Mouse (Mus musculus): ENCODE measurements at regions not wholly inside any gene's neighbourhood (a gene's known extent, or its start where the extent isn't known, plus 50 kb on each side); places are given as distances from the start of the nearest gene placed in this dataset.

GRCm38 (mm10) chr1:190639846-190640245 is 271.7 kb downstream of the Rps6kc1 start:
- H3K9me3 ChIP-seq (ENCODE audit: control insufficient read depth, low read length): no peaks in the 10 kb centered on the region

GRCm38 (mm10) chr1:190634935-190635334 is 276.6 kb downstream of the Rps6kc1 start:
- Histone ChIP-seq H3K27ac (ENCODE audit: low read length) (no peak overlapping the region), H3K9me3 (ENCODE audit: control insufficient read depth, low read length) (no peaks in the 10 kb centered on the region), H3K4me1 (replicated peaks; ENCODE audit: control insufficient read depth, insufficient read depth, low read length) (no peaks in the 10 kb centered on the region), H3K4me2 (ENCODE audit: low read depth, low read length) (no peak overlapping the region), H3K27me3 (ENCODE audit: control insufficient read depth, insufficient read depth, low read depth, low read length) (no peaks in the 10 kb centered on the region), H3K9ac (ENCODE audit: low read length) (no peak overlapping the region), H3K4me3 (ENCODE audit: low read length) (no peak overlapping the region), H3K36me3 (ENCODE audit: control insufficient read depth, insufficient read depth, low read length) (no peaks in the 10 kb centered on the region)
- WGBS: 67% methylated on average over 2 of the region's 2 CpGs
- ATAC-seq (ENCODE audit: low read depth): no peak

More at GRCm38 (mm10) chr1:190639846-190640245, 271.7 kb downstream of the Rps6kc1 start:
- Histone ChIP-seq H3K27me3 (ENCODE audit: control insufficient read depth, insufficient read depth, low read depth, low read length) (no peaks in the 10 kb centered on the region), H3K27ac (ENCODE audit: low read length) (no peak overlapping the region), H3K4me3 (ENCODE audit: low read length) (no peak overlapping the region), H3K36me3 (ENCODE audit: control insufficient read depth, insufficient read depth, low read length) (no peaks in the 10 kb centered on the region), H3K4me2 (ENCODE audit: low read depth, low read length) (no peak overlapping the region), H3K9ac (ENCODE audit: low read length) (no peak overlapping the region), H3K4me1 (replicated peaks; ENCODE audit: control insufficient read depth, insufficient read depth, low read length) (no peaks in the 10 kb centered on the region)
- 79% methylated on average over 11 of the region's 11 CpGs for WGBS
- no peak for ATAC-seq (ENCODE audit: low read depth)

- no peak for ATAC-seq (ENCODE audit: low read depth)
Observed at GRCm38 (mm10) chr1:190631641-190632040, 279.9 kb downstream of the Rps6kc1 start.

GRCm38 (mm10) chr1:190630193-190630592 is 281.4 kb downstream of the Rps6kc1 start:
- no peaks in the 10 kb centered on the region for H3K36me3 ChIP-seq (ENCODE audit: control insufficient read depth, insufficient read depth, low read length)
- H3K9ac ChIP-seq (ENCODE audit: low read length): no peak overlapping the region
- H3K4me2 ChIP-seq (ENCODE audit: low read depth, low read length): no peak overlapping the region
- no peaks in the 10 kb centered on the region for H3K9me3 ChIP-seq (ENCODE audit: control insufficient read depth, low read length)
- H3K27me3 ChIP-seq (ENCODE audit: control insufficient read depth, insufficient read depth, low read depth, low read length): no peaks in the 10 kb centered on the region
- 85% methylated on average over 5 of the region's 5 CpGs for WGBS
- no peak overlapping the region for H3K27ac ChIP-seq (ENCODE audit: low read length)
- no peak for ATAC-seq (ENCODE audit: low read depth)
- H3K4me1 ChIP-seq (replicated peaks; ENCODE audit: control insufficient read depth, insufficient read depth, low read length): no peaks in the 10 kb centered on the region
- no peak overlapping the region for H3K4me3 ChIP-seq (ENCODE audit: low read length)

More at GRCm38 (mm10) chr1:190631641-190632040, 279.9 kb downstream of the Rps6kc1 start:
- Histone ChIP-seq H3K4me1 (replicated peaks; ENCODE audit: control insufficient read depth, insufficient read depth, low read length) (no peaks in the 10 kb centered on the region), H3K9ac (ENCODE audit: low read length) (no peak overlapping the region), H3K9me3 (ENCODE audit: control insufficient read depth, low read length) (no peaks in the 10 kb centered on the region), H3K4me2 (ENCODE audit: low read depth, low read length) (no peak overlapping the region), H3K27ac (ENCODE audit: low read length) (no peak overlapping the region), H3K4me3 (ENCODE audit: low read length) (no peak overlapping the region), H3K27me3 (ENCODE audit: control insufficient read depth, insufficient read depth, low read depth, low read length) (no peaks in the 10 kb centered on the region), H3K36me3 (ENCODE audit: control insufficient read depth, insufficient read depth, low read length) (no peaks in the 10 kb centered on the region)
- WGBS: 58% methylated on average over 2 of the region's 2 CpGs

GRCm38 (mm10) chr1:190623916-190624315 is 287.7 kb downstream of the Rps6kc1 start:
- H3K36me3 ChIP-seq (ENCODE audit: control insufficient read depth, insufficient read depth, low read length): no peaks in the 10 kb centered on the region
- no peak overlapping the region for H3K9ac ChIP-seq (ENCODE audit: low read length)
- WGBS: 87% methylated on average over 8 of the region's 8 CpGs
- H3K27ac ChIP-seq (ENCODE audit: low read length): no peak overlapping the region
- H3K4me1 ChIP-seq (replicated peaks; ENCODE audit: control insufficient read depth, insufficient read depth, low read length): no peaks in the 10 kb centered on the region
- H3K9me3 ChIP-seq (ENCODE audit: control insufficient read depth, low read length): no peaks in the 10 kb centered on the region
- H3K27me3 ChIP-seq (ENCODE audit: control insufficient read depth, insufficient read depth, low read depth, low read length): no peaks in the 10 kb centered on the region
- no peak overlapping the region for H3K4me3 ChIP-seq (ENCODE audit: low read length)
- no peak overlapping the region for H3K4me2 ChIP-seq (ENCODE audit: low read depth, low read length)
- no peak for ATAC-seq (ENCODE audit: low read depth)

- Histone ChIP-seq H3K27me3 (ENCODE audit: control insufficient read depth, insufficient read depth, low read depth, low read length) (no peaks in the 10 kb centered on the region), H3K4me2 (ENCODE audit: low read depth, low read length) (no peak overlapping the region), H3K36me3 (ENCODE audit: control insufficient read depth, insufficient read depth, low read length) (no peaks in the 10 kb centered on the region), H3K4me3 (ENCODE audit: low read length) (no peak overlapping the region), H3K9ac (ENCODE audit: low read length) (no peak overlapping the region), H3K27ac (ENCODE audit: low read length) (no peak overlapping the region), H3K4me1 (replicated peaks; ENCODE audit: control insufficient read depth, insufficient read depth, low read length) (no peaks in the 10 kb centered on the region), H3K9me3 (ENCODE audit: control insufficient read depth, low read length) (no peaks in the 10 kb centered on the region)
- ATAC-seq (ENCODE audit: low read depth): no peak
- WGBS: 54% methylated on average over 3 of the region's 3 CpGs
Observed at GRCm38 (mm10) chr1:190600425-190600824, 311.1 kb downstream of the Rps6kc1 start.

- H3K27me3 ChIP-seq (ENCODE audit: control insufficient read depth, insufficient read depth, low read depth, low read length): no peaks in the 10 kb centered on the region
- no peak overlapping the region for H3K4me2 ChIP-seq (ENCODE audit: low read depth, low read length)
- H3K36me3 ChIP-seq (ENCODE audit: control insufficient read depth, insufficient read depth, low read length): no peaks in the 10 kb centered on the region
- H3K4me1 ChIP-seq (replicated peaks; ENCODE audit: control insufficient read depth, insufficient read depth, low read length): no peaks in the 10 kb centered on the region
- H3K9me3 ChIP-seq (ENCODE audit: control insufficient read depth, low read length): no peaks in the 10 kb centered on the region
- 81% methylated on average over 11 of the region's 11 CpGs for WGBS
- H3K27ac ChIP-seq (ENCODE audit: low read length): no peak overlapping the region
- no peak overlapping the region for H3K9ac ChIP-seq (ENCODE audit: low read length)
- H3K4me3 ChIP-seq (ENCODE audit: low read length): no peak overlapping the region
- no peak for ATAC-seq (ENCODE audit: low read depth)
Observed at GRCm38 (mm10) chr1:190599622-190600021, 311.9 kb downstream of the Rps6kc1 start.

GRCm38 (mm10) chr1:190596209-190596608 is 315.4 kb downstream of the Rps6kc1 start:
- Histone ChIP-seq H3K9ac (ENCODE audit: low read length) (no peak overlapping the region), H3K9me3 (ENCODE audit: control insufficient read depth, low read length) (no peaks in the 10 kb centered on the region), H3K4me3 (ENCODE audit: low read length) (no peak overlapping the region), H3K27me3 (ENCODE audit: control insufficient read depth, insufficient read depth, low read depth, low read length) (no peaks in the 10 kb centered on the region), H3K36me3 (ENCODE audit: control insufficient read depth, insufficient read depth, low read length) (no peaks in the 10 kb centered on the region), H3K4me1 (replicated peaks; ENCODE audit: control insufficient read depth, insufficient read depth, low read length) (no peaks in the 10 kb centered on the region), H3K27ac (ENCODE audit: low read length) (no peak overlapping the region), H3K4me2 (ENCODE audit: low read depth, low read length) (no peak overlapping the region)
- no peak for ATAC-seq (ENCODE audit: low read depth)
- WGBS: 81% methylated on average over 2 of the region's 2 CpGs

GRCm38 (mm10) chr1:190591621-190592020 is 319.9 kb downstream of the Rps6kc1 start:
- WGBS: 92% methylated on average over 7 of the region's 7 CpGs
- Histone ChIP-seq H3K36me3 (ENCODE audit: control insufficient read depth, insufficient read depth, low read length) (no peaks in the 10 kb centered on the region), H3K27ac (ENCODE audit: low read length) (no peak overlapping the region), H3K4me3 (ENCODE audit: low read length) (no peak overlapping the region), H3K4me2 (ENCODE audit: low read depth, low read length) (no peak overlapping the region), H3K9me3 (ENCODE audit: control insufficient read depth, low read length) (no peaks in the 10 kb centered on the region), H3K9ac (ENCODE audit: low read length) (no peak overlapping the region), H3K4me1 (replicated peaks; ENCODE audit: control insufficient read depth, insufficient read depth, low read length) (no peaks in the 10 kb centered on the region), H3K27me3 (ENCODE audit: control insufficient read depth, insufficient read depth, low read depth, low read length) (no peaks in the 10 kb centered on the region)
- ATAC-seq (ENCODE audit: low read depth): no peak

- Histone ChIP-seq H3K4me1 (replicated peaks; ENCODE audit: control insufficient read depth, insufficient read depth, low read length) (no peaks in the 10 kb centered on the region), H3K4me2 (ENCODE audit: low read depth, low read length) (no peak overlapping the region), H3K27ac (ENCODE audit: low read length) (no peak overlapping the region), H3K27me3 (ENCODE audit: control insufficient read depth, insufficient read depth, low read depth, low read length) (no peaks in the 10 kb centered on the region), H3K9ac (ENCODE audit: low read length) (no peak overlapping the region), H3K36me3 (ENCODE audit: control insufficient read depth, insufficient read depth, low read length) (no peaks in the 10 kb centered on the region), H3K9me3 (ENCODE audit: control insufficient read depth, low read length) (no peaks in the 10 kb centered on the region), H3K4me3 (ENCODE audit: low read length) (no peak overlapping the region)
- no peak for ATAC-seq (ENCODE audit: low read depth)
- WGBS: 19% methylated on average over 2 of the region's 2 CpGs
Observed at GRCm38 (mm10) chr1:190589586-190589985, 322.0 kb downstream of the Rps6kc1 start.

All from lung, embryonic 16.5 days (tissue).